Mouse (Mus musculus): ENCODE data around the gene Stoml2. TPM values are rescaled to one million over a fixed set of nuclear protein-coding genes. Genes with fewer than 3 reads are reported as not detected.
A peak's percentile ranks its signal among the peaks of the same experiment; 100 is the strongest.

Stoml2 gene
- total RNA-seq (2021) = 100 to 1,000 TPM in 1 of 2 experiments, 10 to 100 TPM in 1; 99.9 to 106 TPM

- intact Hi-C loops (cut with DNase I) = loop anchor here (10.0 kb wide), 1 partner anchor 533 kb away; the partner anchor contains the start of genes Creb3 and Tln1
These were observed at the start of gene Stoml2 for GRCm38 (mm10) chr4:43031237-43031995. Gene Stoml2, minus strand, starts transcription at chr4:43031710.

GRCm38 (mm10) chr4:43078071-43078718 lies 46.7 kb upstream of the Stoml2 start:
- no peak for DNase-seq
- intact Hi-C loops (cut with DNase I) = no loop called here

More at GRCm38 (mm10) chr4:43031237-43031995, at the start of gene Stoml2:
- peak; percentile 94 to 96 for DNase-seq

GRCm38 (mm10) chr4:43074923-43075322 lies 43.4 kb upstream of the Stoml2 start:
- intact Hi-C loops (cut with DNase I) = no loop called here
- no peak for DNase-seq

GRCm38 (mm10) chr4:43065471-43065870 lies 34.0 kb upstream of the Stoml2 start:
- intact Hi-C loops (cut with DNase I) = no loop called here
- DNase-seq = no peak

- DNase-seq = no peak
- intact Hi-C loops (cut with DNase I) = no loop called here
These were observed 28.8 kb upstream of the Stoml2 start for GRCm38 (mm10) chr4:43060286-43060685.

- DNase-seq = no peak
- intact Hi-C loops (cut with DNase I) = loop anchor here (5.0 kb wide), 1 partner anchor 183 kb away; no protein-coding TSS in a partner anchor
These were observed 28.2 kb upstream of the Stoml2 start for GRCm38 (mm10) chr4:43059697-43060096.

GRCm38 (mm10) chr4:43058753-43059654 lies 27.5 kb upstream of the Stoml2 start, which contains the start of gene Unc13b:
Gene Unc13b, plus strand, starts transcription at chr4:43058953.
- DNase-seq = peak; percentile 92 to 94
- intact Hi-C loops (cut with DNase I) = loop anchor here (5.0 kb wide), 1 partner anchor 183 kb away; no protein-coding TSS in a partner anchor

- intact Hi-C loops (cut with DNase I) = loop anchor here (5.0 kb wide), 1 partner anchor 184 kb away; no protein-coding TSS in a partner anchor
- DNase-seq = no peak
These were observed 26.9 kb upstream of the Stoml2 start for GRCm38 (mm10) chr4:43058392-43058752.

GRCm38 (mm10) chr4:43057654-43058053 lies 26.1 kb upstream of the Stoml2 start:
- intact Hi-C loops (cut with DNase I) = loop anchor here (5.0 kb wide), 1 partner anchor 185 kb away; no protein-coding TSS in a partner anchor
- DNase-seq = no peak

- peak; percentile 49 to 63 for DNase-seq
These were observed 21.1 kb upstream of the Stoml2 start for GRCm38 (mm10) chr4:43052627-43053026.

GRCm38 (mm10) chr4:43047231-43047630 lies 15.7 kb upstream of the Stoml2 start:
- DNase-seq = peak; percentile 87 to 90

More at GRCm38 (mm10) chr4:43052627-43053026, 21.1 kb upstream of the Stoml2 start:
- intact Hi-C loops (cut with DNase I) = no loop called here

GRCm38 (mm10) chr4:43046607-43047006 lies 15.1 kb upstream of the Stoml2 start:
- DNase-seq = no peak
- intact Hi-C loops (cut with DNase I) = loop anchor here (1.0 to 2.0 kb wide), 2 partner anchors 69 to 374 kb away; no protein-coding TSS in a partner anchor

More at GRCm38 (mm10) chr4:43047231-43047630, 15.7 kb upstream of the Stoml2 start:
- intact Hi-C loops (cut with DNase I) = loop anchor here (1.0 to 2.0 kb wide), 2 partner anchors 68 to 374 kb away; no protein-coding TSS in a partner anchor

GRCm38 (mm10) chr4:43045659-43046302 lies 14.3 kb upstream of the Stoml2 start, which contains the start of gene Fam214b:
Gene Fam214b, minus strand, starts transcription at chr4:43046220.
- intact Hi-C loops (cut with DNase I) = loop anchor here (2.0 kb wide), 1 partner anchor 375 kb away; no protein-coding TSS in a partner anchor
- peak; percentile 99 for DNase-seq

- intact Hi-C loops (cut with DNase I) = no loop called here
- peak in 1 of 2 experiments; percentile 37 for DNase-seq
These were observed 13.8 kb upstream of the Stoml2 start for GRCm38 (mm10) chr4:43045285-43045658.

- intact Hi-C loops (cut with DNase I) = no loop called here
- peak; percentile 41 to 48 for DNase-seq
These were observed 13.2 kb upstream of the Stoml2 start for GRCm38 (mm10) chr4:43044673-43045072.

GRCm38 (mm10) chr4:43043644-43044357 lies 12.3 kb upstream of the Stoml2 start:
- intact Hi-C loops (cut with DNase I) = no loop called here
- DNase-seq = peak; percentile 74 to 78

- DNase-seq = no peak
- intact Hi-C loops (cut with DNase I) = no loop called here
These were observed 9.5 kb upstream of the Stoml2 start for GRCm38 (mm10) chr4:43040881-43041547.

GRCm38 (mm10) chr4:43040114-43040572 lies 8.6 kb upstream of the Stoml2 start:
- intact Hi-C loops (cut with DNase I) = no loop called here
- DNase-seq = peak; percentile 97 to 98

Measured in heart, postnatal 10 days (tissue).